Mouse (Mus musculus) kidney, adult 2 months (tissue): Measurements from ENCODE around the gene Slc25a31. TPM values are rescaled to one million over a fixed set of nuclear protein-coding genes. Genes with fewer than 3 reads are reported as not detected.

Experiments used
- DNase-seq: peaks from one replicate; pipeline ENCODE4 v3.0.0; 2021
- H3K27ac ChIP-seq: fragments of 200-500 bp; 2 replicates; pipeline ENCODE4 v1.5.1; 2012; ENCODE audit warnings: low read depth, low read length, control low read depth, inconsistent platforms; ENCODE audit not compliant: insufficient read depth
- H3K27me3 ChIP-seq: fragments of 200-500 bp; replicated peaks from 2 replicates; pipeline ENCODE4 v1.6.1; 2012; ENCODE audit warnings: mild to moderate bottlenecking, moderate library complexity, low read length, inconsistent platforms; ENCODE audit not compliant: control insufficient read depth, insufficient read depth
- H3K36me3 ChIP-seq: fragments of 200-500 bp; 2 replicates; pipeline ENCODE4 v1.6.1; 2012; ENCODE audit warnings: mild to moderate bottlenecking, moderate library complexity, low read length, inconsistent platforms; ENCODE audit not compliant: control insufficient read depth, insufficient read depth
- H3K4me1 ChIP-seq: fragments of 200-500 bp; 2 replicates; pipeline ENCODE4 v1.6.1; 2011; ENCODE audit warnings: low read length; ENCODE audit not compliant: control insufficient read depth, insufficient read depth
- H3K4me3 ChIP-seq: fragments of 200-500 bp; 2 replicates; pipeline ENCODE4 v1.5.1; 2011; ENCODE audit warnings: mild to moderate bottlenecking, low read depth, low read length, control low read depth; ENCODE audit not compliant: insufficient read depth
- CTCF ChIP-seq: fragments of 200-500 bp; conservative IDR thresholded peaks from 2 replicates; pipeline ENCODE4 v1.5.1; 2011; ENCODE audit warnings: low read depth, mild to moderate bottlenecking, control low read depth, low read length, moderate library complexity, mixed read lengths; ENCODE audit not compliant: insufficient read depth, insufficient read length
- POLR2A ChIP-seq: fragments of 200-500 bp; IDR thresholded peaks from one replicate; pipeline ENCODE4 v1.6.1; 2011; ENCODE audit warnings: low read depth, low read length, control low read depth
- WGBS: fragments of 180-500 bp; shearing (Covaris S2); methylation state at CpG from one replicate; pipeline ENCODE4 v1.1.7; 2018; 5-methylcytosine and 5-hydroxymethylcytosine counted together
- polyA plus RNA-seq: library from polyadenylated mRNA; depleted of rRNA; stranded (reverse); fragments of >200 nt; gene quantifications from 2 replicates; pipeline ENCODE4 v1.2.3, GENCODE M21; 2012; rRNA removed

Gene Slc25a31
- polyA plus RNA-seq, 1 experiment = 0.08 TPM

GRCm38 (mm10) chr3:40761312-40761711 lies 52.7 kb downstream of the Slc25a31 start:
- WGBS = 90% methylated on average over 2 of the region's 2 CpGs
- Histone ChIP-seq H3K27ac (no peak overlapping the region), H3K4me3 (no peak overlapping the region), H3K36me3 (no peaks in the 10 kb centered on the region; the same call in 1 of the 2 replicates), H3K27me3 (no peaks in the 10 kb centered on the region), H3K4me1 (no peaks in the 10 kb centered on the region)
- no peak for DNase-seq
- TF ChIP-seq CTCF (no peak), POLR2A (no peak)

Other genes starting within 250 kb of the Slc25a31 start
- 3.6 and 4.0 TPM in 2 replicates for gene Intu, start 177.6 kb upstream of the Slc25a31 start, polyA plus RNA-seq
- gene Hspa4l, start 35.6 kb downstream of the Slc25a31 start, polyA plus RNA-seq = 6.5 and 8.1 TPM in 2 replicates
- 0.81 and 1.7 TPM in 2 replicates for gene Plk4, start 91.2 kb downstream of the Slc25a31 start, polyA plus RNA-seq
- gene Mfsd8, start 138.0 kb downstream of the Slc25a31 start, polyA plus RNA-seq = 3.1 and 3.7 TPM in 2 replicates
- gene Abhd18, start 138.1 kb downstream of the Slc25a31 start, polyA plus RNA-seq = 5.5 and 6.0 TPM in 2 replicates
- gene 1700034I23Rik, start 193.7 kb downstream of the Slc25a31 start, polyA plus RNA-seq = 0.03 TPM in 1 of 2 replicates, not detected in the other
- 13.2 and 15.6 TPM in 2 replicates for gene Larp1b, start 241.0 kb downstream of the Slc25a31 start, polyA plus RNA-seq